Mouse (Mus musculus) midbrain, postnatal 0 days (tissue): ENCODE results near the gene Krt7. TPM values are rescaled to one million over a fixed set of nuclear protein-coding genes. Genes with fewer than 3 reads are reported as not detected.

ENCODE experiments used
- ATAC-seq: fragments of 200-750 bp; cut with Nextera tagmentation; 2 replicates; pipeline ENCODE4 v1.8.0; 2017; ENCODE audit warnings: moderate number of reproducible peaks, mild to moderate bottlenecking, moderate TSS enrichment, moderate library complexity; ENCODE audit not compliant: low FRiP score
- DNase-seq: peaks from one replicate; pipeline ENCODE4 v3.0.0-alpha.2; 2015; ENCODE audit warnings: low spot score
- H3K27ac ChIP-seq: fragments of 300-500 bp; sonication (generic); 2 replicates; pipeline ENCODE4 v1.5.1; 2014; ENCODE audit warnings: low read depth, mild to moderate bottlenecking, low read length, mixed read lengths
- H3K27me3 ChIP-seq: fragments of 300-500 bp; sonication (generic); 2 replicates; pipeline ENCODE4 v1.6.1; 2014; ENCODE audit warnings: low read length, control low read depth, mixed read lengths; ENCODE audit not compliant: insufficient read depth
- H3K36me3 ChIP-seq: fragments of 300-500 bp; sonication (generic); 2 replicates; pipeline ENCODE4 v1.6.1; 2014; ENCODE audit warnings: low read length, control low read depth, mixed read lengths; ENCODE audit not compliant: insufficient read depth
- H3K4me1 ChIP-seq: fragments of 300-500 bp; sonication (generic); 2 replicates; pipeline ENCODE4 v1.6.1; 2014; ENCODE audit warnings: mild to moderate bottlenecking, control low read depth, antibody characterized with exemption, low read length, mixed read lengths; ENCODE audit not compliant: insufficient read depth
- H3K4me2 ChIP-seq: fragments of 300-500 bp; sonication (generic); 2 replicates; pipeline ENCODE4 v1.6.1; 2014; ENCODE audit warnings: low read depth, mild to moderate bottlenecking, low read length, mixed read lengths; ENCODE audit not compliant: poor library complexity, severe bottlenecking
- H3K4me3 ChIP-seq: fragments of 300-500 bp; sonication (generic); 2 replicates; pipeline ENCODE4 v1.5.1; 2014; ENCODE audit warnings: low read depth, mild to moderate bottlenecking, low read length, moderate library complexity
- H3K9ac ChIP-seq: fragments of 300-500 bp; sonication (generic); replicated peaks from 2 replicates; pipeline ENCODE4 v1.6.1; 2014; ENCODE audit warnings: mild to moderate bottlenecking, low read length, moderate library complexity, mixed read lengths; ENCODE audit not compliant: poor library complexity, severe bottlenecking
- H3K9me3 ChIP-seq: fragments of 300-500 bp; sonication (generic); 2 replicates; pipeline ENCODE4 v1.6.1; 2016; ENCODE audit warnings: low read length, control low read depth
- CTCF ChIP-seq: IDR thresholded peaks from 2 replicates; pipeline ENCODE4 v1.5.1; 2016; ENCODE audit warnings: antibody characterized with exemption, mild to moderate bottlenecking
- WGBS: fragments of 180-500 bp; shearing (Covaris S2); extraction: QIAGEN DNeasy Blood & Tissue Kit; methylation state at CpG from one replicate; pipeline ENCODE4 v1.1.7; 2014; 5-methylcytosine and 5-hydroxymethylcytosine counted together
- polyA plus RNA-seq: library from polyadenylated mRNA; unstranded; fragments of >200 nt; fragmentation: Nextera tagmentation; extraction: Ambion mirVana; gene quantifications from 2 replicates; pipeline ENCODE4 v1.2.1, GENCODE M21; 2015
- total RNA-seq: library from RNA; depleted of rRNA; stranded (reverse); fragments of >200 nt; gene quantifications from 2 replicates; pipeline ENCODE4 v1.2.3, GENCODE M21; 2014

The Krt7 gene
- total and polyA plus RNA-seq, 2 experiments from 2014 or later, result 0.20 to 0.49 TPM

GRCm38 (mm10) chr15:101440837-101441236 lies 30.0 kb downstream of the Krt7 start:
- no peaks in the 10 kb centered on the region for H3K9me3 ChIP-seq
- no peak for TF ChIP-seq CTCF
- no peak overlapping the region for H3K9ac ChIP-seq
- no peak overlapping the region for H3K4me3 ChIP-seq
- ATAC-seq (no peak), DNase-seq (no peak)
- no peaks in the 10 kb centered on the region for H3K36me3 ChIP-seq
- no peak overlapping the region for H3K27ac ChIP-seq
- 80% methylated on average over 4 of the region's 4 CpGs for WGBS
- no peak overlapping the region for H3K4me2 ChIP-seq
- H3K4me1 ChIP-seq, result peaks cover 3% of the 10 kb centered on the region; the same call in 1 of the 2 replicates
- H3K27me3 ChIP-seq, result peaks cover 16% of the 10 kb centered on the region; the same call in 1 of the 2 replicates

- no peaks in the 10 kb centered on the region for H3K27me3 ChIP-seq
- no peaks in the 10 kb centered on the region for H3K4me1 ChIP-seq
- DNase-seq, result no peak
- no peak for TF ChIP-seq CTCF
- H3K4me2 ChIP-seq, result no peak overlapping the region
- no peaks in the 10 kb centered on the region for H3K36me3 ChIP-seq
- H3K4me3 ChIP-seq, result no peak overlapping the region
- ATAC-seq, result no peak
- H3K9ac ChIP-seq, result no peak overlapping the region
- no peaks in the 10 kb centered on the region for H3K9me3 ChIP-seq
- no peak overlapping the region for H3K27ac ChIP-seq
- WGBS, result 60% methylated on average over 11 of the region's 11 CpGs
Measured at GRCm38 (mm10) chr15:101446572-101446971, 35.7 kb downstream of the Krt7 start.

GRCm38 (mm10) chr15:101447444-101447843 lies 36.6 kb downstream of the Krt7 start, which contains the start of gene Krt88:
Gene Krt88 (plus strand): TSS chr15:101447744.
- Histone ChIP-seq H3K27ac (no peak within 1 kb of the TSS), H3K27me3 (no peaks in the 10 kb centered on the region), H3K4me2 (no peak within 1 kb of the TSS), H3K4me1 (no peaks in the 10 kb centered on the region), H3K36me3 (no peaks in the 10 kb centered on the region), H3K9ac (no peak within 1 kb of the TSS), H3K4me3 (no peak within 1 kb of the TSS), H3K9me3 (no peaks in the 10 kb centered on the region)
- no peak for ATAC-seq
- no peak for DNase-seq
- WGBS, result 77% methylated on average over 2 of the region's 2 CpGs
- TF ChIP-seq CTCF, result no peak

GRCm38 (mm10) chr15:101453093-101453736 lies 42.4 kb downstream of the Krt7 start:
- Histone ChIP-seq H3K36me3 (no peaks in the 10 kb centered on the region), H3K9ac (no peak overlapping the region), H3K4me1 (no peaks in the 10 kb centered on the region; the same call in 1 of the 2 replicates), H3K27me3 (no peaks in the 10 kb centered on the region), H3K4me2 (no peak overlapping the region), H3K4me3 (no peak overlapping the region), H3K9me3 (no peaks in the 10 kb centered on the region), H3K27ac (no peak overlapping the region)
- WGBS, result 9% methylated on average over 13 of the region's 13 CpGs
- DNase-seq (peak; percentile 71), ATAC-seq (0 out of 2 replicates have a peak, but pooled peaks have one; percentile 34)
- TF ChIP-seq CTCF, result peak; percentile 74

- Histone ChIP-seq H3K4me2 (no peak overlapping the region), H3K4me3 (no peak overlapping the region), H3K36me3 (no peaks in the 10 kb centered on the region), H3K9ac (no peak overlapping the region), H3K4me1 (peaks cover 5% of the 10 kb centered on the region; the same call in 1 of the 2 replicates), H3K9me3 (no peaks in the 10 kb centered on the region), H3K27me3 (no peaks in the 10 kb centered on the region), H3K27ac (no peak overlapping the region)
- WGBS, result 92% methylated on average over 8 of the region's 8 CpGs
- DNase-seq (no peak), ATAC-seq (no peak)
- TF ChIP-seq CTCF, result no peak
Measured at GRCm38 (mm10) chr15:101454774-101455173, 43.9 kb downstream of the Krt7 start.

GRCm38 (mm10) chr15:101455292-101455691 lies 44.4 kb downstream of the Krt7 start:
- no peaks in the 10 kb centered on the region for H3K36me3 ChIP-seq
- ATAC-seq (no peak), DNase-seq (no peak)
- no peak overlapping the region for H3K4me2 ChIP-seq
- H3K27me3 ChIP-seq, result no peaks in the 10 kb centered on the region
- WGBS, result 79% methylated on average over 2 of the region's 2 CpGs
- H3K4me3 ChIP-seq, result no peak overlapping the region
- no peak for TF ChIP-seq CTCF
- H3K4me1 ChIP-seq, result peaks cover 5% of the 10 kb centered on the region; the same call in 1 of the 2 replicates
- H3K9me3 ChIP-seq, result no peaks in the 10 kb centered on the region
- no peak overlapping the region for H3K27ac ChIP-seq
- H3K9ac ChIP-seq, result no peak overlapping the region
